Mouse (Mus musculus): ENCODE data around the gene Ern1. TPM values are rescaled to one million over a fixed set of nuclear protein-coding genes. Genes with fewer than 3 reads are reported as not detected.
"Not testable (repeated sequence)": the region's sequence is repeated elsewhere in the genome, so short reads cannot be mapped to it uniquely, and the experiment has no call there.

Ern1 gene
- polyA plus RNA-seq, 3 experiments from 2014 or later, result 1.4 to 1.8 (median 1.6) TPM

GRCm38 (mm10) chr11:106480530-106480885 is 7.1 kb downstream of the Ern1 start:
- no peak for ATAC-seq

GRCm38 (mm10) chr11:106479619-106480529 is 7.8 kb downstream of the Ern1 start:
- no peak for ATAC-seq

- no peak for ATAC-seq
Observed at GRCm38 (mm10) chr11:106478745-106479144, 8.9 kb downstream of the Ern1 start.

GRCm38 (mm10) chr11:106477505-106478160 is 10.0 kb downstream of the Ern1 start:
- ATAC-seq, result no peak

GRCm38 (mm10) chr11:106475309-106475708 is 12.3 kb downstream of the Ern1 start:
- no peak for ATAC-seq

GRCm38 (mm10) chr11:106471629-106472028 is 16.0 kb downstream of the Ern1 start:
- ATAC-seq, result no peak

GRCm38 (mm10) chr11:106468509-106468908 is 19.1 kb downstream of the Ern1 start:
- no peak for ATAC-seq

- ATAC-seq, result no peak
Observed at GRCm38 (mm10) chr11:106465932-106466331, 21.7 kb downstream of the Ern1 start.

GRCm38 (mm10) chr11:106465545-106465903 is 22.1 kb downstream of the Ern1 start:
- ATAC-seq, result no peak

- no peak for ATAC-seq
Observed at GRCm38 (mm10) chr11:106464681-106465544, 22.7 kb downstream of the Ern1 start.

- ATAC-seq, result no peak
Observed at GRCm38 (mm10) chr11:106463845-106464244, 23.8 kb downstream of the Ern1 start.

GRCm38 (mm10) chr11:106462309-106462708 is 25.3 kb downstream of the Ern1 start:
- no peak for ATAC-seq

- ATAC-seq, result no peak
Observed at GRCm38 (mm10) chr11:106461145-106461932, 26.3 kb downstream of the Ern1 start.

GRCm38 (mm10) chr11:106460671-106461070 is 27.0 kb downstream of the Ern1 start:
- no peak for ATAC-seq

- no peak for ATAC-seq
Observed at GRCm38 (mm10) chr11:106458540-106458939, 29.1 kb downstream of the Ern1 start.

- no peak for ATAC-seq
Observed at GRCm38 (mm10) chr11:106443646-106444045, 44.0 kb downstream of the Ern1 start.

- not testable (repeated sequence) for ATAC-seq
Observed at GRCm38 (mm10) chr11:106442564-106442963, 45.1 kb downstream of the Ern1 start.

- no peak for ATAC-seq
Observed at GRCm38 (mm10) chr11:106440318-106440717, 47.3 kb downstream of the Ern1 start.

GRCm38 (mm10) chr11:106439355-106439754 is 48.3 kb downstream of the Ern1 start:
- ATAC-seq, result no peak

- no peak for ATAC-seq
Observed at GRCm38 (mm10) chr11:106438524-106439177, 49.0 kb downstream of the Ern1 start.

- ATAC-seq, result no peak
Observed at GRCm38 (mm10) chr11:106437543-106437942, 50.1 kb downstream of the Ern1 start.

GRCm38 (mm10) chr11:106437039-106437438 is 50.6 kb downstream of the Ern1 start:
- no peak for ATAC-seq
